Mouse (Mus musculus) neural tube, embryonic 15.5 days (tissue): ENCODE measurements at regions not wholly inside any gene's neighbourhood (a gene's known extent, or its start where the extent isn't known, plus 50 kb on each side); places are given as distances from the start of the nearest gene placed in this dataset.

Source experiments
- ATAC-seq: fragments of 200-750 bp; cut with Nextera tagmentation; 2 replicates; pipeline ENCODE4 v1.8.0; 2017; ENCODE audit warnings: mild to moderate bottlenecking, moderate TSS enrichment, moderate library complexity; ENCODE audit not compliant: low FRiP score
- H3K27ac ChIP-seq: fragments of 300-500 bp; sonication (generic); replicated peaks from 2 replicates; pipeline ENCODE4 v1.5.1; 2015; ENCODE audit warnings: mild to moderate bottlenecking, inconsistent platforms
- H3K27me3 ChIP-seq: fragments of 300-500 bp; sonication (generic); replicated peaks from 2 replicates; pipeline ENCODE4 v1.6.1; 2015; ENCODE audit warnings: inconsistent platforms
- H3K36me3 ChIP-seq: fragments of 300-500 bp; sonication (generic); 2 replicates; pipeline ENCODE4 v1.6.1; 2015; ENCODE audit warnings: inconsistent platforms
- H3K4me1 ChIP-seq: fragments of 300-500 bp; sonication (generic); 2 replicates; pipeline ENCODE4 v1.6.1; 2015; ENCODE audit warnings: inconsistent platforms
- H3K4me2 ChIP-seq: fragments of 300-500 bp; sonication (generic); 2 replicates; pipeline ENCODE4 v1.6.1; 2015; ENCODE audit warnings: inconsistent platforms, mild to moderate bottlenecking, moderate library complexity
- H3K4me3 ChIP-seq: fragments of 300-500 bp; sonication (generic); replicated peaks from 2 replicates; pipeline ENCODE4 v1.5.1; 2015; ENCODE audit warnings: mild to moderate bottlenecking, inconsistent platforms
- H3K9ac ChIP-seq: fragments of 300-500 bp; sonication (generic); replicated peaks from 2 replicates; pipeline ENCODE4 v1.6.1; 2015; ENCODE audit warnings: mild to moderate bottlenecking, inconsistent platforms
- H3K9me3 ChIP-seq: fragments of 300-500 bp; sonication (generic); replicated peaks from 2 replicates; pipeline ENCODE4 v1.6.1; 2016; ENCODE audit warnings: inconsistent platforms
- WGBS: fragments of 180-500 bp; shearing (Covaris S2); methylation state at CpG from one replicate; pipeline ENCODE4 v1.1.7; 2015; ENCODE audit warnings: mixed read lengths; 5-methylcytosine and 5-hydroxymethylcytosine counted together

DNA sequence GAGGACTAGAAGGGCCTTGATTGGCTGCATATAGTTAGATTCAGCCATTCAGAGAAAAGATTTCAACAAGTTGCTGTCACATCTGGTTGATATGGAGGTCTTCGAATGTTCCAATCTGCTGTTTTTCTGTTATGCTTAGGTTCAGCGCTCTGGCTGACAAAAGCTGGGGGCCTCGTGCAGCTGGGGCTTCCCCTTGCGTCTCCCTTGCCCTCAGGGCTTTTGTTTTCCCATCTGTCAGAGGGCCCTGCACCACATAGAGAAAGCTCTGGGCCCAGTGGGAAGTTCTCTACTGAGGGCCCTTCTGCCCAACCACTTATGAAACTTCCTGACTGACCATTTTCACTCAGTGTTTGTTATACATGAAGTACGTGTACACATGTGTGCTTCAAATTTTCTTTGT, 86.2 kb upstream of the AI593442 start:
- no peak overlapping the region for H3K9ac ChIP-seq
- no peak overlapping the region for H3K27ac ChIP-seq
- H3K9me3 ChIP-seq, result no peaks in the 10 kb centered on the region
- no peaks in the 10 kb centered on the region for H3K36me3 ChIP-seq
- H3K27me3 ChIP-seq, result no peaks in the 10 kb centered on the region
- no peak overlapping the region for H3K4me2 ChIP-seq
- H3K4me3 ChIP-seq, result no peak overlapping the region
- no peak for ATAC-seq
- H3K4me1 ChIP-seq, result no peaks in the 10 kb centered on the region
- 55% methylated on average over 5 of the region's 5 CpGs for WGBS

DNA sequence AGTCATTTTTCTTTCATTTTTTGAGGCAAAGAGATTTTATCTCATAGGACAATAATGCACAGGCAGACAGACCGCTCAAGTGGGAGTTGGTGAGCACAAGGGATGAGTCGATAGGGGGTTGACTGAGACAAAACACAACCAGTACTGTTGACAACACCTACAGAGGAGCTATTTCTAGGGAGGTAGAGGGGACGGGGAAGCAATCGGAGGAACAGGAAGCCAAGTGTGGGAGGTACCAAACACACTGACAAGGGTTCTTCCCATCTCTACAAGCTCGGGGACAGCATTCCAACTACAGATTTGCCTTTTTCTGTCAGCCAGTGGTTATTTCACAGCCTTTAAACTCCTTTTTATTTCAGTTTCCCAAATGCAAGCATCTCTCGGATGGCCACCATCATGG, 83.3 kb upstream of the AI593442 start:
- Histone ChIP-seq H3K27me3 (no peaks in the 10 kb centered on the region), H3K9me3 (no peaks in the 10 kb centered on the region), H3K9ac (no peak overlapping the region), H3K4me3 (no peak overlapping the region), H3K4me2 (no peak overlapping the region), H3K27ac (no peak overlapping the region), H3K36me3 (no peaks in the 10 kb centered on the region), H3K4me1 (no peaks in the 10 kb centered on the region)
- 88% methylated on average over 6 of the region's 6 CpGs for WGBS
- ATAC-seq, result no peak

DNA sequence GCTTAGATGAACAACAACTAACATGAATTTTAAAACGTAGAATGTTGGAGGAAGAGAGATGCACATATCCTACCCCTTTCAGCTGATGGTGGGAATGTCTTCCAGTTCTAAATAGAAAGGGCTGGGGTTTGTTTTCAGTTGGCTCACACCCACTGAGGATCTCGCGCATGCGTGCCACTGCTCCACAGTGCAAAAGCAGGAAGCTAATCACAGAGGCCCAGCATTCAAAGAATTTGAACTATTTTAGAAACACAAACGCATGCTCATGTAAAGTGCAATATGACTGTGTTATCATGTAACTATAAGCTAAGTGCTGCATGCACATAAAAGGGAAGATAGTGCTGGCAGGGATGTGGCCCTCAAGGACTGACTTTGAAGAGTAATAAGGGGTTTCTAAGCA, 81.7 kb upstream of the AI593442 start:
- Histone ChIP-seq H3K27me3 (no peaks in the 10 kb centered on the region), H3K36me3 (no peaks in the 10 kb centered on the region), H3K4me2 (no peak overlapping the region), H3K4me1 (no peaks in the 10 kb centered on the region), H3K9ac (no peak overlapping the region), H3K4me3 (no peak overlapping the region), H3K9me3 (no peaks in the 10 kb centered on the region), H3K27ac (no peak overlapping the region)
- WGBS, result 85% methylated on average over 5 of the region's 5 CpGs
- no peak for ATAC-seq

DNA sequence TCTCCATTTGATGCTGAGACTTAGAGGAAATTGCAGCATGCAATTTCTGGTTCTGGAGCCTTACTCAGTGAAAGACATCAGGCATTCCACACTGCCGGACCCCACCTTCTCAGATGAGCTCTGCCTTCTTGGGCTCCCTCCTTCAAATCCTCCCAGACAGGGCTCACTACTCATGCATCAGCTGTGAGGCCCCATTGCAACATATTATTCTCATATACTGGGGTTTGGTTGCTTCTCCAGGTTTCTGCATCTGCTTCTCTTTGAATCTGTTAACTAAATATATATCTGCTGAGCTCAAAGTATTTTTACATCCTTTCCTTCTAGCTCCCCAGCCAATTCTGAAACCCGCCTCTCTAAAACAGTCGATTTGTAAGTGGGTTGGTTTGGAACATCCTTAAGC, 68.8 kb upstream of the AI593442 start:
- Histone ChIP-seq H3K4me2 (no peak overlapping the region), H3K36me3 (no peaks in the 10 kb centered on the region), H3K4me3 (no peak overlapping the region), H3K9ac (no peak overlapping the region), H3K9me3 (no peaks in the 10 kb centered on the region), H3K4me1 (no peaks in the 10 kb centered on the region), H3K27me3 (no peaks in the 10 kb centered on the region), H3K27ac (no peak overlapping the region)
- no peak for ATAC-seq
- WGBS, result 88% methylated on average over 3 of the region's 3 CpGs

DNA sequence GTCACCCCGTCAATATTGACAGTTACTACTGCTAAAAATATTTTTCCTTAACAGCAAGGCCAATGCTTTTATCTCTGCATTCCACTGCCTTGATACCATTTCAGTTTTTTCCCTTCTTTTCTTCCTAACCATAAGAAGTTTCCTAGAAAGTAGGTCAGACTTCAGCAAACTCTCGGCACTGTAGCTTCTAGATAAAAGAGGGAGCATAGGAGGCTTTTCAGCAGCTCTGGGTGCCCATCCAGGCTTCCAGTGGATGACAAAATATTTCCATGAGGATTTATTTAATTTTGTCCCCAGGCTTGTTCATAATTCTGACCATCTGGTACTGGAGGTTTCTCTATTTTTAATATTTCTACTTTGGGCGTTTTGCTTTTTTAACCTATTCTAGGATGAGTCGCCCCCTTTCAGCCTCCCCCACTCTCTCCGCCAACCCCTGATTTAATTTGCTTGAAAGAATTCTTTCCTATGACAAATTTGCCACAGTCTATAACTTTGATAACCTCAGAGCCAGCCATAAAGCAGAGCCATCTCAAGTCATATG, 59.0 kb upstream of the AI593442 start:
- H3K9me3 ChIP-seq, result no peaks in the 10 kb centered on the region
- no peak overlapping the region for H3K27ac ChIP-seq
- no peaks in the 10 kb centered on the region for H3K4me1 ChIP-seq
- H3K36me3 ChIP-seq, result no peaks in the 10 kb centered on the region
- no peak overlapping the region for H3K4me3 ChIP-seq
- no peak overlapping the region for H3K4me2 ChIP-seq
- no peak for ATAC-seq
- H3K27me3 ChIP-seq, result no peaks in the 10 kb centered on the region
- 87% methylated on average over 5 of the region's 5 CpGs for WGBS
- no peak overlapping the region for H3K9ac ChIP-seq
